Mouse (Mus musculus) gastrocnemius, postnatal 4 days (tissue): Measurements from ENCODE around the gene Nol11. TPM values are rescaled to one million over a fixed set of nuclear protein-coding genes. Genes with fewer than 3 reads are reported as not detected.

Experiments used
- total RNA-seq, 2 experiments: library from RNA; stranded (reverse); gene quantifications; 2 replicates each; pipeline ENCODE4 v1.2.3; 2021

Gene Nol11
- total RNA-seq, 2 experiments from 2014 or later, result 19.2 to 21.4 TPM

Other genes with a start within 250 kb of the Nol11 start
- 10 to 100 TPM; 42.4 to 47.1 TPM for gene Kpna2, start 189.8 kb downstream of the Nol11 start, total RNA-seq
- gene 1810010H24Rik, start 163.7 kb downstream of the Nol11 start, total RNA-seq, result 1 to 10 TPM; 3.2 to 4.5 TPM
- 10 to 100 TPM; 41.5 to 45.7 TPM for gene Bptf, start 57.3 kb downstream of the Nol11 start, total RNA-seq